In genomic region chr16:25052428-25052827, GRCm38 (mm10) we compare ENCODE assay signal across 24 mouse cellular contexts.
DNase-seq lines count a peak whose midpoint lies in the region; ATAC-seq and TF ChIP-seq lines count a peak whose summit lies in the region.
"Had no signal": no experiment of that assay in that cellular context is flagged by ENCODE, and none has a peak within 500 bp of the region (broad histone marks: within the 10 kb centered on the region; RNA-seq: fewer than 3 reads in every experiment).

No protein-coding gene starts in this region.

- TF ChIP-seq CTCF in gastrocnemius, adult 2 months (IDR thresholded peaks at IDR 0.05), result no peak
- TF ChIP-seq CTCF in lung, adult 2 months (IDR thresholded peaks at IDR 0.05; ENCODE audit: insufficient read depth, low read length), result no peak

- ATAC-seq in lung, embryonic 16.5 days (ENCODE audit: low read depth), result peak; percentile 36
- ATAC-seq in common myeloid progenitor, adult 5-6 weeks (replicated peaks; ENCODE audit: low read depth, poor library complexity, severe bottlenecking), result peak; percentile 20; the same call in 1 of the 2 replicates
- peak; percentile 17; the same call in 1 of the 2 replicates for ATAC-seq in megakaryocyte progenitor cell, adult 5-6 weeks (replicated peaks; ENCODE audit: poor library complexity)
- ATAC-seq in erythroid progenitor cell, adult 5-6 weeks (replicated peaks; ENCODE audit: low FRiP score, poor library complexity, severe bottlenecking), result no peak
- ATAC-seq: forebrain, embryonic 13.5 days had no signal

- no peak overlapping the region for H3K9ac ChIP-seq in lung, embryonic 16.5 days (ENCODE audit: low read length)
- H3K9ac ChIP-seq: forebrain, embryonic 13.5 days; heart, embryonic 13.5 days; hindbrain, embryonic 14.5 days; limb, embryonic 15.5 days; liver, embryonic 15.5 days; neural tube, embryonic 12.5 days had no signal

- H3K27ac ChIP-seq in gastrocnemius, adult 2 months, result peak overlapping the region; percentile 62
- peak overlapping the region; percentile 50 for H3K27ac ChIP-seq in lung, embryonic 16.5 days (ENCODE audit: low read length)
- H3K27ac ChIP-seq: forebrain, embryonic 13.5 days; heart, embryonic 13.5 days; hindbrain, embryonic 14.5 days; limb, embryonic 10.5 days; liver, embryonic 15.5 days; neural tube, embryonic 12.5 days had no signal

- H3K4me1 ChIP-seq in lung, embryonic 16.5 days (replicated peaks; ENCODE audit: control insufficient read depth, insufficient read depth, low read length), result peaks cover 8% of the 10 kb centered on the region; the same call in 1 of the 2 replicates
- peaks cover 11% of the 10 kb centered on the region for H3K4me1 ChIP-seq in lung, adult 2 months (ENCODE audit: control insufficient read depth, insufficient read depth, low read length)
- H3K4me1 ChIP-seq: limb, embryonic 10.5 days; liver, embryonic 15.5 days; neural tube, embryonic 12.5 days had no signal

- no peaks in the 10 kb centered on the region for H3K9me3 ChIP-seq in lung, embryonic 16.5 days (ENCODE audit: control insufficient read depth, low read length)
- H3K9me3 ChIP-seq: forebrain, embryonic 13.5 days; heart, embryonic 13.5 days; limb, embryonic 10.5 days; limb, embryonic 15.5 days; liver, embryonic 15.5 days; neural tube, embryonic 12.5 days had no signal

- WGBS in lung, embryonic 16.5 days, result 66% methylated on average over 5 of the region's 5 CpGs
- WGBS in lung, adult 2 months, result 44% methylated on average over 5 of the region's 5 CpGs

- no peak overlapping the region for H3K4me2 ChIP-seq in lung, embryonic 16.5 days (ENCODE audit: low read depth, low read length)
- H3K4me2 ChIP-seq: forebrain, embryonic 13.5 days; heart, embryonic 13.5 days; hindbrain, embryonic 14.5 days; limb, embryonic 15.5 days; liver, embryonic 15.5 days; midbrain, embryonic 11.5 days; neural tube, embryonic 12.5 days had no signal

- H3K4me3 ChIP-seq in gastrocnemius, adult 2 months, result no peak overlapping the region
- H3K4me3 ChIP-seq in lung, embryonic 16.5 days (ENCODE audit: low read length), result no peak overlapping the region
- no peak overlapping the region for H3K4me3 ChIP-seq in lung, adult 2 months (replicated peaks; ENCODE audit: extremely low read depth, low read depth, low read length)
- H3K4me3 ChIP-seq: forebrain, embryonic 13.5 days; heart, adult 2 months; heart, embryonic 13.5 days; limb, embryonic 10.5 days; limb, embryonic 15.5 days; liver, embryonic 15.5 days; myocyte; neural tube, embryonic 12.5 days had no signal

- no peak for TF ChIP-seq POLR2A in lung, adult 2 months (IDR thresholded peaks at IDR 0.05; ENCODE audit: borderline replicate concordance, extremely low read depth, low read depth, low read length)

- DNase-seq in gastrocnemius, adult 2 months, result no peak
- no peak for DNase-seq in gastrocnemius, adult 18-20 months (ENCODE audit: low spot score)
- DNase-seq in lung, adult 2 months, result no peak
- no peak for DNase-seq in embryo, embryonic 10 days (ENCODE audit: low spot score)
- DNase-seq: cerebellum, adult 2 months; cerebellum, postnatal 36 days; gastrocnemius, postnatal 36 days; heart, adult 2 months; kidney, adult 11 months; kidney, postnatal 36 days; thymus, postnatal 36 days had no signal

- intact Hi-C loops in gastrocnemius, adult 2 months (cut with DNase I), result no loop called here

- H3K36me3 ChIP-seq in lung, embryonic 16.5 days (ENCODE audit: control insufficient read depth, insufficient read depth, low read length), result no peaks in the 10 kb centered on the region
- H3K36me3 ChIP-seq: heart, embryonic 13.5 days; limb, embryonic 10.5 days; limb, embryonic 15.5 days; liver, embryonic 15.5 days; neural tube, embryonic 12.5 days had no signal

- H3K27me3 ChIP-seq in lung, embryonic 16.5 days (ENCODE audit: control insufficient read depth, insufficient read depth, low read depth, low read length), result no peaks in the 10 kb centered on the region
- H3K27me3 ChIP-seq: forebrain, embryonic 13.5 days; heart, embryonic 13.5 days; limb, embryonic 15.5 days; liver, embryonic 15.5 days; neural tube, embryonic 12.5 days had no signal
